8 mouse cellular contexts compared by ENCODE assay signal in the genomic region with DNA sequence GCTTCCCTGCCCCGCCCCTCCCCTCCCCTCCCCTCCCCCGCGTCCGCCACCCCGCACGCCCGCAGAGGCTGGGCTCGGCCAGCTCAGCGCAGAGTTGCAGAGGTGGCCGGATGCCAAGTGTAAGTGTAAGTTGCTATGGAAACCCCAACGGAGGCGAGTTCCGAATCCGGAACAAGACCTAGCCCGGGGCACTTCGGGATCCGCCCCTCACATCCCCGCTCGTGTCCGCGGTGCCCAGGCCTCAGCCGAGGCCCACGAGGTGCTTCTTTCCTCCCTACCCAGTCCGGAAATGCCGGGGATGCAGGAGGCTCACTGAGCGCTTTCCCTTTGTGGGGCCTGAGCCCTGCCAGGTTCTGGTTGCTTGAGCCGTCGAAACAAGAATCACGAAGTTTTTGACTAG. TPM values are rescaled to one million over a fixed set of nuclear protein-coding genes. Genes with fewer than 3 reads are reported as not detected.
DNase-seq lines count a peak whose midpoint lies in the region; ATAC-seq lines count a peak whose summit lies in the region.

No protein-coding gene starts in this region.

- peak overlapping the region; percentile 54 for H3K4me2 ChIP-seq in hindbrain, embryonic 15.5 days
- peak overlapping the region; percentile 75 for H3K4me2 ChIP-seq in limb, embryonic 13.5 days (replicated peaks)
- peak overlapping the region; percentile 60 for H3K4me2 ChIP-seq in midbrain, embryonic 11.5 days
- peak overlapping the region; percentile 75 for H3K4me2 ChIP-seq in stomach, embryonic 15.5 days

- H3K4me1 ChIP-seq in brown adipose tissue, adult 24 weeks (ENCODE audit: control insufficient read depth, insufficient read depth, insufficient read length, low read length) = peaks cover 4% of the 10 kb centered on the region; the same call in 1 of the 2 replicates
- H3K4me1 ChIP-seq in hindbrain, embryonic 15.5 days (replicated peaks) = peaks cover 28% of the 10 kb centered on the region
- peaks cover 20% of the 10 kb centered on the region for H3K4me1 ChIP-seq in limb, embryonic 13.5 days
- H3K4me1 ChIP-seq in midbrain, embryonic 11.5 days (ENCODE audit: control insufficient read depth, insufficient read depth, low read length) = peaks cover 22% of the 10 kb centered on the region
- 0 out of 2 replicates have a peak, but pooled peaks cover 15% of the 10 kb centered on the region for H3K4me1 ChIP-seq in stomach, embryonic 15.5 days

- no peaks in the 10 kb centered on the region for H3K9me3 ChIP-seq in hindbrain, embryonic 15.5 days
- H3K9me3 ChIP-seq in limb, embryonic 13.5 days = no peaks in the 10 kb centered on the region
- H3K9me3 ChIP-seq in midbrain, embryonic 11.5 days (ENCODE audit: control insufficient read depth, low read length) = no peaks in the 10 kb centered on the region
- no peaks in the 10 kb centered on the region for H3K9me3 ChIP-seq in stomach, embryonic 15.5 days

- no peak overlapping the region for H3K27ac ChIP-seq in brown adipose tissue, adult 24 weeks (replicated peaks; ENCODE audit: low read depth, low read length)
- H3K27ac ChIP-seq in hindbrain, embryonic 15.5 days (replicated peaks) = no peak overlapping the region
- H3K27ac ChIP-seq in limb, embryonic 13.5 days = no peak overlapping the region
- no peak overlapping the region for H3K27ac ChIP-seq in midbrain, embryonic 11.5 days (ENCODE audit: low read depth, low read length)
- H3K27ac ChIP-seq in stomach, embryonic 15.5 days = no peak overlapping the region

- no peak overlapping the region for H3K9ac ChIP-seq in hindbrain, embryonic 15.5 days
- H3K9ac ChIP-seq in limb, embryonic 13.5 days = peak overlapping the region; percentile 56
- peak overlapping the region; percentile 47 for H3K9ac ChIP-seq in midbrain, embryonic 11.5 days (ENCODE audit: low read length)
- no peak overlapping the region for H3K9ac ChIP-seq in stomach, embryonic 15.5 days

- H3K4me3 ChIP-seq in brown adipose tissue, adult 24 weeks (ENCODE audit: insufficient read depth, low read depth, low read length) = peak overlapping the region; percentile 37
- H3K4me3 ChIP-seq in hindbrain, embryonic 15.5 days = peak overlapping the region; percentile 30
- H3K4me3 ChIP-seq in limb, embryonic 13.5 days = peak overlapping the region; percentile 47
- H3K4me3 ChIP-seq in midbrain, embryonic 11.5 days (ENCODE audit: low read depth, low read length) = peak overlapping the region; percentile 32
- H3K4me3 ChIP-seq in stomach, embryonic 15.5 days (replicated peaks) = peak overlapping the region; percentile 36

- H3K27me3 ChIP-seq in hindbrain, embryonic 15.5 days = peaks cover 47% of the 10 kb centered on the region
- peaks cover 40% of the 10 kb centered on the region for H3K27me3 ChIP-seq in limb, embryonic 13.5 days
- peaks cover 57% of the 10 kb centered on the region for H3K27me3 ChIP-seq in midbrain, embryonic 11.5 days (ENCODE audit: control insufficient read depth, insufficient read depth, low read length)
- 0 out of 2 replicates have a peak, but pooled peaks cover 5% of the 10 kb centered on the region for H3K27me3 ChIP-seq in stomach, embryonic 15.5 days (replicated peaks)

- 5% methylated on average over 27 of the region's 29 CpGs for WGBS in hindbrain, embryonic 15.5 days
- under 1% methylated on average over 29 of the region's 29 CpGs for WGBS in limb, embryonic 13.5 days
- WGBS in midbrain, embryonic 11.5 days = under 1% methylated on average over 21 of the region's 29 CpGs
- 5% methylated on average over 27 of the region's 29 CpGs for WGBS in stomach, embryonic 15.5 days

- H3K36me3 ChIP-seq in hindbrain, embryonic 15.5 days = peaks cover 15% of the 10 kb centered on the region
- H3K36me3 ChIP-seq in limb, embryonic 13.5 days = peaks cover 11% of the 10 kb centered on the region
- H3K36me3 ChIP-seq in midbrain, embryonic 11.5 days (ENCODE audit: control insufficient read depth, insufficient read depth, low read length) = 0 out of 2 replicates have a peak, but pooled peaks cover 3% of the 10 kb centered on the region
- peaks cover 8% of the 10 kb centered on the region; the same call in 1 of the 2 replicates for H3K36me3 ChIP-seq in stomach, embryonic 15.5 days

- ATAC-seq in hindbrain, embryonic 15.5 days (ENCODE audit: low FRiP score, low read depth) = no peak
- no peak for ATAC-seq in limb, embryonic 13.5 days (ENCODE audit: low FRiP score, low read depth)
- no peak for ATAC-seq in midbrain, embryonic 11.5 days (ENCODE audit: low FRiP score)
- ATAC-seq in stomach, embryonic 15.5 days (ENCODE audit: insufficient read depth, low FRiP score, low read depth) = no peak

- peak; percentile 40 for DNase-seq in ovary, adult 18-20 months (ENCODE audit: low spot score)
- no peak for DNase-seq in ovary, postnatal 10 days (ENCODE audit: low spot score)
- peak; percentile 31 to 41 for DNase-seq in frontal cortex, postnatal 14 days (ENCODE audit: low spot score in 2 of 2)
- DNase-seq in midbrain, embryonic 11.5 days (ENCODE audit: low spot score, missing footprints) = peak; percentile 97

RNA-seq across cellular contexts. Expression of a gene that starts 4.1 kb away (rescaled TPM):
- 26.7 and 42.4 TPM in 2 replicates for polyA plus RNA-seq in brown adipose tissue, adult 24 weeks (2012; ENCODE audit: insufficient read depth, insufficient read length, missing spikeins)
- polyA plus RNA-seq in hindbrain, embryonic 15.5 days (2015; fragmentation: Nextera tagmentation; extraction: Ambion mirVana) = 17.8 and 21.1 TPM in 2 replicates
- polyA plus RNA-seq in limb, embryonic 13.5 days (2015; fragmentation: Nextera tagmentation; extraction: Ambion mirVana) = 23.3 and 23.7 TPM in 2 replicates
- 42.8 and 46.4 TPM in 2 replicates for polyA plus RNA-seq in midbrain, embryonic 11.5 days (2014; fragmentation: Nextera tagmentation; extraction: Ambion mirVana)
- 20.9 and 23.9 TPM in 2 replicates for polyA plus RNA-seq in stomach, embryonic 15.5 days (2015; fragmentation: Nextera tagmentation; extraction: Ambion mirVana)

RNA-seq across cellular contexts. Expression of a gene that starts 8.8 kb away (rescaled TPM):
- 194 and 268 TPM in 2 replicates for polyA plus RNA-seq in brown adipose tissue, adult 24 weeks (2012; ENCODE audit: insufficient read depth, insufficient read length, missing spikeins)
- polyA plus RNA-seq in hindbrain, embryonic 15.5 days (2015; fragmentation: Nextera tagmentation; extraction: Ambion mirVana) = 174 and 175 TPM in 2 replicates
- polyA plus RNA-seq in limb, embryonic 13.5 days (2015; fragmentation: Nextera tagmentation; extraction: Ambion mirVana) = 243 and 250 TPM in 2 replicates
- polyA plus RNA-seq in midbrain, embryonic 11.5 days (2014; fragmentation: Nextera tagmentation; extraction: Ambion mirVana) = 119 and 122 TPM in 2 replicates
- polyA plus RNA-seq in stomach, embryonic 15.5 days (2015; fragmentation: Nextera tagmentation; extraction: Ambion mirVana) = 197 and 236 TPM in 2 replicates

RNA-seq across cellular contexts. Expression of a gene that starts 12.9 kb away (rescaled TPM):
- not detected in 2 replicates for polyA plus RNA-seq in brown adipose tissue, adult 24 weeks (2012; ENCODE audit: insufficient read depth, insufficient read length, missing spikeins)
- polyA plus RNA-seq in hindbrain, embryonic 15.5 days (2015; fragmentation: Nextera tagmentation; extraction: Ambion mirVana) = 0.06 and 0.21 TPM in 2 replicates
- 0.13 TPM in 1 of 2 replicates, not detected in the other for polyA plus RNA-seq in limb, embryonic 13.5 days (2015; fragmentation: Nextera tagmentation; extraction: Ambion mirVana)
- polyA plus RNA-seq in midbrain, embryonic 11.5 days (2014; fragmentation: Nextera tagmentation; extraction: Ambion mirVana) = 0.25 and 0.48 TPM in 2 replicates
- polyA plus RNA-seq in stomach, embryonic 15.5 days (2015; fragmentation: Nextera tagmentation; extraction: Ambion mirVana) = 0.06 and 0.12 TPM in 2 replicates

Comparison
In these comparisons a context has a peak if more than half of its experiments do, and no peak if none do; other contexts are left out.
1. H3K9ac ChIP-seq: peak in limb, embryonic 13.5 days (single experiment) and midbrain, embryonic 11.5 days (single experiment); none in hindbrain, embryonic 15.5 days (single experiment) and stomach, embryonic 15.5 days (single experiment).
2. Peak in every context shown above with its lines, with median percentiles within 50 percentile points of each other: H3K4me3 ChIP-seq and H3K4me2 ChIP-seq.